Mouse (Mus musculus): ENCODE results near the gene Als2cr12. TPM values are rescaled to one million over a fixed set of nuclear protein-coding genes. Genes with fewer than 3 reads are reported as not detected.

Als2cr12 gene
- polyA plus RNA-seq (2014; fragmentation: Illumina TruSeq; extraction: RNeasy Lipid Tissue Mini Kit (QIAGEN cat#74804); ENCODE audit: low read depth, low replicate concordance), result 2.9 TPM

DNA sequence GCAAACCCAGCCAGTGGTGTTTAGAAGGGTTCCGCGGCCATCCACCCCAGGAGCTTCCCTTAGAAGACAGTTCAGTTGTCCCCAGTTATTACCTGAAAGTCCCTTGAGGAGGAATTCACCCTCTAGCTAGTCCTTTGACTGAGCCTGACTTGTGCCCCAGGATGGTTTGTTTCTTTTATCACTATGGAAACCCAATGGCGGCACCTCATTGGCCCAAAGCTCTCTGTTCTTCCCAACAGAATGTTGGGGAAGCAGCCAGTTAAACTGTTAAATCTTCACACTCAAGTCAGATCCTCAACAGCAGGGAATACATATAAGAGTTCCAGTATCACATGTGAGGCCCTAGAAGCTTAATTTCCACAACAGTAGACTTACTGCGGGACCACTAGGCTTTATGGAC, at the start of gene Als2cr12:
TSS of gene Als2cr12 (minus strand) at position 180 of the 400 bp plus-strand sequence.

DNA sequence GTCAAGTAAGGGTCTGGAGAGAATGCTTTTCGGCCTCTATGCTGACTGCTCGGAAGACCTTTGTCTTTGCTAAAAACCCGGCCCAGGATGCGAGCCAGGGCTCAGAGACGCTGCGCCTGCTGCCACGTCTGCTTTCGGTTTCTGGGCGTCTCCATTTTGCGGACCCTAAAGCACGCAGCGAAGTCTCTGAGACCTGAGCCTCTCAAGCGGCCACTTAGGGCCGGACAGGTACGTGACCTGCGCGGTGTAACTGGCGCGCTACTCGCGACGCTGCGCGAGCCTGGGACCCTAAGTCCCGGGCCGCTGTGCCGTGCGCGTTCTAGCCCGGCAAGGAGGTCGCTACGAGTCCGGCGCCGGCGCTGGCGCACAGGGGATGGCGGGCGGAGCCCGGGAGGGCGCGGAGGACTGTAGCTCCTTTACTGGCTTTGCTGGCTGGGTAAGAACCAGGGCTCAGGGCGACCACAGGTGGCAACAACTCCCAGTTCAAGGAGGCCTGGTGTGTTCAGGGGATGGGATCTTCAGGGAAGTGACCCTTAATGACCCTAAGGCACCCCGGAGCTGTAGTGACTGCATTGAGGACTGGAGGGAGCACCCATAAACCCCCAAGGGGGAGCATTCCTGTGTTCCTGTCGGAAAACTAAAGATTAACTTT, 15.7 kb upstream of the Als2cr12 start, which contains the start of gene Cflar:
TSS of gene Cflar (plus strand) at position 144 of the 652 bp plus-strand sequence.

Other genes with a start within 250 kb of the Als2cr12 start
- 111 TPM for gene Orc2, start 190.9 kb downstream of the Als2cr12 start, polyA plus RNA-seq (2014; fragmentation: Illumina TruSeq; extraction: RNeasy Lipid Tissue Mini Kit (QIAGEN cat#74804); ENCODE audit: low read depth, low replicate concordance)
- 57.3 TPM for gene Fam126b, start 109.7 kb downstream of the Als2cr12 start, polyA plus RNA-seq (2014; fragmentation: Illumina TruSeq; extraction: RNeasy Lipid Tissue Mini Kit (QIAGEN cat#74804); ENCODE audit: low read depth, low replicate concordance)
- gene Ndufb3, start 109.6 kb downstream of the Als2cr12 start, polyA plus RNA-seq (2014; fragmentation: Illumina TruSeq; extraction: RNeasy Lipid Tissue Mini Kit (QIAGEN cat#74804); ENCODE audit: low read depth, low replicate concordance), result 72.5 TPM
- 147 TPM for gene Cflar, start 15.5 kb upstream of the Als2cr12 start, polyA plus RNA-seq (2014; fragmentation: Illumina TruSeq; extraction: RNeasy Lipid Tissue Mini Kit (QIAGEN cat#74804); ENCODE audit: low read depth, low replicate concordance)
- gene Casp8, start 99.4 kb upstream of the Als2cr12 start, polyA plus RNA-seq (2014; fragmentation: Illumina TruSeq; extraction: RNeasy Lipid Tissue Mini Kit (QIAGEN cat#74804); ENCODE audit: low read depth, low replicate concordance), result 48.7 TPM